Mouse (Mus musculus) neural tube, embryonic 15.5 days (tissue): ENCODE measurements around the gene Pheta1. TPM values are rescaled to one million over a fixed set of nuclear protein-coding genes. Genes with fewer than 3 reads are reported as not detected.

Experiments
- ATAC-seq: fragments of 200-750 bp; cut with Nextera tagmentation; 2 replicates; pipeline ENCODE4 v1.8.0; 2017; ENCODE audit warnings: mild to moderate bottlenecking, moderate TSS enrichment, moderate library complexity; ENCODE audit not compliant: low FRiP score
- H3K27ac ChIP-seq: fragments of 300-500 bp; sonication (generic); replicated peaks from 2 replicates; pipeline ENCODE4 v1.5.1; 2015; ENCODE audit warnings: mild to moderate bottlenecking, inconsistent platforms
- H3K27me3 ChIP-seq: fragments of 300-500 bp; sonication (generic); replicated peaks from 2 replicates; pipeline ENCODE4 v1.6.1; 2015; ENCODE audit warnings: inconsistent platforms
- H3K36me3 ChIP-seq: fragments of 300-500 bp; sonication (generic); 2 replicates; pipeline ENCODE4 v1.6.1; 2015; ENCODE audit warnings: inconsistent platforms
- H3K4me1 ChIP-seq: fragments of 300-500 bp; sonication (generic); 2 replicates; pipeline ENCODE4 v1.6.1; 2015; ENCODE audit warnings: inconsistent platforms
- H3K4me2 ChIP-seq: fragments of 300-500 bp; sonication (generic); 2 replicates; pipeline ENCODE4 v1.6.1; 2015; ENCODE audit warnings: inconsistent platforms, mild to moderate bottlenecking, moderate library complexity
- H3K4me3 ChIP-seq: fragments of 300-500 bp; sonication (generic); replicated peaks from 2 replicates; pipeline ENCODE4 v1.5.1; 2015; ENCODE audit warnings: mild to moderate bottlenecking, inconsistent platforms
- H3K9ac ChIP-seq: fragments of 300-500 bp; sonication (generic); replicated peaks from 2 replicates; pipeline ENCODE4 v1.6.1; 2015; ENCODE audit warnings: mild to moderate bottlenecking, inconsistent platforms
- H3K9me3 ChIP-seq: fragments of 300-500 bp; sonication (generic); replicated peaks from 2 replicates; pipeline ENCODE4 v1.6.1; 2016; ENCODE audit warnings: inconsistent platforms
- WGBS: fragments of 180-500 bp; shearing (Covaris S2); methylation state at CpG from one replicate; pipeline ENCODE4 v1.1.7; 2015; ENCODE audit warnings: mixed read lengths; 5-methylcytosine and 5-hydroxymethylcytosine counted together
- polyA plus RNA-seq: library from polyadenylated mRNA; unstranded; fragments of >200 nt; fragmentation: Nextera tagmentation; extraction: Ambion mirVana; gene quantifications from 2 replicates; pipeline ENCODE4 v1.2.1, GENCODE M21; 2015

The Pheta1 gene
- polyA plus RNA-seq, 1 experiment from 2014 or later: 34.7 TPM

DNA sequence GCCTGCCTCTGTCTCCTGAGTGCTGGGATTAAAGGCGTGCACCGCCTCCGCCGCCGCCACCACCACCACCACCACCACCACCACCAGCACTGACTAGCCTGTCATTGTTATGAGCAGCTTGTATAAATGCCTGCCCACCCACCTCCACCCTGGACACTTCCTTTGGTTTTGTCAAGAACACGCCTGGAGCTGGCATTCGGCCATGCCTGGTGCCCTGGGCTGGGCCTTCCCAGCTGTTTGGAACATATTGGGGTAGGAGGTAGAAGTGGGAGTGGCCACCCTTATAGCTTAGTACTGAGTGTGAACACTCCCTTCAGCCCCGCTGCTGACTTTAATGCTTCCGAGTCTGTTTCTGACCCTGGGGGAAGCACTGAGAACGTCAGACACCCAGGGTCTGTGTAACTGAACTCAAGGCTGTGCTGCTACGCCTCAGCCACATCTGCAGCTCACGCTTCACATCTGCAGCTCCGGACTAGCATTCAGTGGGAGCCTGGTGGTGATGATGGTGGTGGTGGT lies 22.8 kb downstream of the Pheta1 start:
- no peak overlapping the region for H3K27ac ChIP-seq
- H3K4me3 ChIP-seq: no peak overlapping the region
- H3K4me2 ChIP-seq: no peak overlapping the region
- no peak for ATAC-seq
- H3K9ac ChIP-seq: no peak overlapping the region
- peaks cover 15% of the 10 kb centered on the region for H3K36me3 ChIP-seq
- no peaks in the 10 kb centered on the region for H3K4me1 ChIP-seq
- 88% methylated on average over 13 of the region's 13 CpGs for WGBS
- H3K27me3 ChIP-seq: no peaks in the 10 kb centered on the region
- H3K9me3 ChIP-seq: no peaks in the 10 kb centered on the region

DNA sequence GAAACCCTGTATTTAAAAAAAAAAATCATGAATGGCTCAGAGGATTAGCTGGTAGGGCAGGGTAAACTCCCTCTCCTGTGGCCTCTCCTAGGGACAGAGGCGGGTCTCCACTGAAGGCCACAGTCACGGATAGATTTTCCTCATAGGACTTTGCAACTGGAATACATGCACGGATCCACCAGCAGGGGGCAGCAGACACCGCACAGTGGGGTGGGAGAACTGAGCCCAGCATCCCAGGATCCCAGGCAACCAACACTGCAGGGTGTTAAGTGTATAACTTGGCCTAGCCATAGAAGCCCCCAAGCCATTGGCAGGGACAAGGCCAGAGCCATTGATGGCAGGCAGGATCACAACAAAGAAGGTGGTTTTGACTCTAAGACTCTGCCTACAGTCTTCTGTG lies 23.4 kb downstream of the Pheta1 start:
- peaks cover 15% of the 10 kb centered on the region for H3K36me3 ChIP-seq

DNA sequence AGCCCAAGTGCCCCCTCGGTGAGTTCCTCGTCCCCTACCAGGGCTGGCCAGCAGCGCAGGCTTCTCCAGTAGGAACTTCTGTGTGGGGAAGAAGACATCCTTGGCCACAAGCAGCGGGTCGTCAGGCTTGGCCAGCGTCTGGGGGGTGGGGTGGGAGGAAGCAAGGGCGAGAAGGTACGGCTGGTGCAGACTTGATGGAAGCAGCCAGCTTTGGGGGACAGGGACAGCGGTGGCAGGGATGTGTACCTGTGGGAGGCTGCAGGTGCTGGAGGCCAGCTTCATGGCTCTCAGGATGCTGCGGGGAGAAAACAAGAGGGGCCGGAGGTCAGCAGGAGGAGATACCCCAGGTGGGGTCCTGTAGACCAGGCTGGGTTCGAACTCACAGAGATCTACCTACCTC lies 26.3 kb downstream of the Pheta1 start:
- H3K27me3 ChIP-seq: no peaks in the 10 kb centered on the region
- H3K9me3 ChIP-seq: no peaks in the 10 kb centered on the region
- WGBS: 91% methylated on average over 12 of the region's 12 CpGs
- no peak for ATAC-seq
- H3K4me1 ChIP-seq: 0 out of 2 replicates have a peak, but pooled peaks cover 3% of the 10 kb centered on the region
- no peak overlapping the region for H3K27ac ChIP-seq
- H3K36me3 ChIP-seq: peaks cover 8% of the 10 kb centered on the region; the same call in 1 of the 2 replicates
- H3K4me2 ChIP-seq: no peak overlapping the region
- no peak overlapping the region for H3K9ac ChIP-seq
- no peak overlapping the region for H3K4me3 ChIP-seq

More for the DNA sequence above, 23.4 kb downstream of the Pheta1 start:
- Histone ChIP-seq H3K27ac (no peak overlapping the region), H3K4me3 (no peak overlapping the region), H3K9me3 (no peaks in the 10 kb centered on the region), H3K9ac (no peak overlapping the region), H3K4me1 (no peaks in the 10 kb centered on the region), H3K4me2 (no peak overlapping the region), H3K27me3 (no peaks in the 10 kb centered on the region)
- peak; percentile 42; the same call in 1 of the 2 replicates for ATAC-seq
- 10% methylated on average over 4 of the region's 4 CpGs for WGBS

DNA sequence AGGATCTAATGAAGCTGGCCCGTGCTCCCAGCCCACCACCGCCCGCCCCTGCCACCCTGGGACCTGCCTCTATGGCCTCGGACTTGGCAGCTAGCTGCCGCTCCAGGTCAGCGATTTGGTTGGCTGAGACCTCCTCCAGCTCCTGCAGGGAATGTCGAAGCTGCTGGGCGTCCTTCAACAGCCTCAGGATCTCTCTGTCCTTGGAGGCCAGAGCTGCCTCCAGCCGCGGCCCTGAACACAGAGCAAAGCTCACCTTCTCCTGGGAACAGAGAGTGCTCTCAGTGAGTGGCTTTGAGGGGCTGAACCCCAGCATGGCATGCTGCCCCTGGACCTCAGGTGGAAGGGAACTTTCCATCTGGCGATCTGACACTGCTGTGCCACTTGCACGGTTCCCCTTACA lies 28.1 kb downstream of the Pheta1 start:
- no peak overlapping the region for H3K4me2 ChIP-seq
- WGBS: 84% methylated on average over 12 of the region's 12 CpGs

DNA sequence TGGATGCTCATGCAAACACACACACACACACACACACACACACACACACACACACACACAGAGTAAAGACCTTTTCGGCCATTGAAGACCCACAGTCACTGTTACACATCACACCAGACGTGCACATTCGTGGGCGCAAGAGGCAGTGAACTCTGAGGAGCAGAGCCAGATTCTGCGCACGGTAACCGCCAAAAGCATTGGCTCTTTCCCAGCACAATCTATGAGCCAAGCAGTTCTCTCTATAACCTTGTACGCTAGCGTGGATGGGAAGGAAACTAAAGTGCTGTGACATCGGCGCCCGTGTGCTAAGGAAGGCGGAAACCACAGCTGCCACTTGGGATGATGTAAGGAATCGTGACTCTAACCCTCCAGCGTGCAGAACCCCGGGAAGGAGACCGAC lies 29.9 kb downstream of the Pheta1 start:
- Histone ChIP-seq H3K36me3 (peaks cover 8% of the 10 kb centered on the region; the same call in 1 of the 2 replicates), H3K4me2 (no peak overlapping the region), H3K27ac (no peak overlapping the region), H3K4me1 (0 out of 2 replicates have a peak, but pooled peaks cover 3% of the 10 kb centered on the region), H3K9me3 (no peaks in the 10 kb centered on the region), H3K4me3 (no peak overlapping the region), H3K9ac (no peak overlapping the region), H3K27me3 (no peaks in the 10 kb centered on the region)
- ATAC-seq: no peak
- WGBS: 68% methylated on average over 17 of the region's 17 CpGs

More for the DNA sequence above, 28.1 kb downstream of the Pheta1 start:
- Histone ChIP-seq H3K36me3 (peaks cover 8% of the 10 kb centered on the region; the same call in 1 of the 2 replicates), H3K4me3 (no peak overlapping the region), H3K9me3 (no peaks in the 10 kb centered on the region), H3K9ac (no peak overlapping the region), H3K27ac (no peak overlapping the region), H3K27me3 (no peaks in the 10 kb centered on the region), H3K4me1 (0 out of 2 replicates have a peak, but pooled peaks cover 3% of the 10 kb centered on the region)
- no peak for ATAC-seq

DNA sequence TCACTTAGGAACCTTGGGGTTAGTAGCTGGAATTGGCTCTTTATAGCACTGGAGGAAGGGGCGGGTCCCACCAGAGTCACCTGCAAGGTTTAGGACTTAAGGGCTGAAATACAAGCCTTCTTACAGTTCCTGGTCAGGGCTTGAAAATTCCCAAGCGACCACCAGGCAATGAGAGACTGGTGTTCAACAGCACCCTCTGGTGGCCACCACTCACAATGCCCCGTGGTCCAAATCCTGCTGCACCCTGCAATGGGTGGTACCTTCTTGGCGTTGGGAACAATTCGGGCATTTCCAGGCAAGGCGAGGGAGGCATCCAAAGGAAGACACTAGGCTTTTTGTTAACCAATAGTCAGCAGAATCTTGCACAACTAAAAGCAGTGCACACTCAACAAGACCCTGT lies 30.4 kb downstream of the Pheta1 start:
- WGBS: 59% methylated on average over 6 of the region's 6 CpGs
- no peak overlapping the region for H3K4me3 ChIP-seq
- no peak overlapping the region for H3K4me2 ChIP-seq
- 0 out of 2 replicates have a peak, but pooled peaks cover 3% of the 10 kb centered on the region for H3K4me1 ChIP-seq
- H3K27ac ChIP-seq: no peak overlapping the region
- H3K9ac ChIP-seq: no peak overlapping the region
- H3K9me3 ChIP-seq: no peaks in the 10 kb centered on the region
- H3K36me3 ChIP-seq: peaks cover 8% of the 10 kb centered on the region; the same call in 1 of the 2 replicates
- no peaks in the 10 kb centered on the region for H3K27me3 ChIP-seq
- ATAC-seq: no peak

DNA sequence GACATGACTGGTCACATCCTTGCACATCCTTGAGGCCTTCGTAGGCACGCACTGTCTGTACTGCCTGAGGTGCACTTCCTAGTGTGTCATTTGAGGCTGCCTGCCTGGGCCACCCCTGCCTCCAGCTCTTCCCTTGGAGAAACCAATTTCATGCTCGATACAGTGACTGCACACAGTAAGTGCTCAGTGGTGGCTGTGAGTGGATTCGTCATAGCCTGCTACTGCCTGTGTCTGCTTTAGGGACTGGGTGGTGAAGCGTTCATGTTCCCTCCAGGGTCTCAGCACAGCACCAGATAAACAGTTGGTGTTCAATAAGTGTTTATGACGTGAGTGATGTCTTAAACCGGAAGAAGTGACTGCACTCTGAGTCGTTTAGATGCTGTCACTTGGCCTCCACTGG lies 34.6 kb downstream of the Pheta1 start:
- 0 out of 2 replicates have a peak, but pooled peaks cover 9% of the 10 kb centered on the region for H3K36me3 ChIP-seq
- no peak overlapping the region for H3K27ac ChIP-seq
- H3K4me3 ChIP-seq: no peak overlapping the region
- H3K4me2 ChIP-seq: no peak overlapping the region
- 64% methylated on average over 8 of the region's 8 CpGs for WGBS
- no peaks in the 10 kb centered on the region for H3K4me1 ChIP-seq
- no peaks in the 10 kb centered on the region for H3K27me3 ChIP-seq
- H3K9me3 ChIP-seq: no peaks in the 10 kb centered on the region
- H3K9ac ChIP-seq: no peak overlapping the region
- ATAC-seq: 0 out of 2 replicates have a peak, but pooled peaks have one; percentile 44

DNA sequence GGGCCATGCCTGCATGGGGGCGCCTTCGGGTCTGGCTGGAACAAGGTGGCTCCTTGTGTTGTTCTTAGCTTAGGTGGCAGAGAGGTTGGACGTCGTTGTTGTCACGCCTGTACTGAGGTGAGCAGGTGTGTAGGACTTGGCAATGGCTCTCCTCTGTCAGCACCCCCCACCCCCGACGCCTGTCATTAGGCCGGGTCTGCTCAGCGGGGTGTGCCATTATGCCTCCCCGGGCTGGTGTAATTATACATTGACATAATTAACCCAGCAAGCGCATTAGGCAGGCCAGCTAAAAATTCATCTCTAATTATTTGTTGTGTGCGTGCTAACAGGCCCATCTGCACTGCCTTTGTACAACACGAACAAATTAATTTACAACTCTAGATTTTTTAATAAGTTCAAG lies 40.6 kb downstream of the Pheta1 start:
- 26% methylated on average over 13 of the region's 13 CpGs for WGBS
- 0 out of 2 replicates have a peak overlapping the region, but pooled peaks have one; percentile 11 for H3K27ac ChIP-seq
- 0 out of 2 replicates have a peak, but pooled peaks cover 9% of the 10 kb centered on the region for H3K36me3 ChIP-seq
- no peak overlapping the region for H3K4me2 ChIP-seq
- H3K27me3 ChIP-seq: no peaks in the 10 kb centered on the region
- H3K4me1 ChIP-seq: peaks cover 14% of the 10 kb centered on the region
- H3K4me3 ChIP-seq: no peak overlapping the region
- H3K9me3 ChIP-seq: no peaks in the 10 kb centered on the region
- peak; percentile 45 for ATAC-seq
- H3K9ac ChIP-seq: no peak overlapping the region

DNA sequence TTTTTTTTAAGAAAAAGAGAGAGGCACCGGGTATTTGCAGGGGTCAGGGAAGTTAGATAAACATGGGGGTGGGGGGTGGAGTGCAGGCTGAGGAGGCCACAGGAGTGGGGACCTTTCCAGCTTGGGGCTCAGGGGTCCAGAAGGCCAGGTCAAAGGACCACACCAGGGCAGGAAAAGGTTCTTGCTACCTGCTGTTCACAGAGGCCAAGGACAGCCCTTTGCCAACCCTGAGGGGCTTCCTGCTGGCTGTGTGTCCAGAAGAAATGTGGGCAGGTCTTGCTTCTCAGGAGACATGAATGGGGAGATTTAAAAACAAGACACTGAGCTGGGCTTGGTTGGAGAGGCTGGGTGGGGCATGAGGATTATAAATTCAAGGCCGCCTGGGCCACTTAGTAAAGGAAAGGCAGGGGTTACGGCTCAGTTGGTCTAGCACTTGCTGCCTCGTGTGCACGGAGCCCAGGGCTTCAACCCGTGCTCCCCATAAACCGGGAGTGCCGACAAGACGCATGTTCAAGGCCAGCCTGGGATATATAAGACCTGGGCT lies 41.1 kb downstream of the Pheta1 start:
- no peak overlapping the region for H3K4me3 ChIP-seq
- H3K27ac ChIP-seq: 0 out of 2 replicates have a peak overlapping the region, but pooled peaks have one; percentile 18
- H3K4me1 ChIP-seq: peaks cover 18% of the 10 kb centered on the region
- no peak overlapping the region for H3K9ac ChIP-seq
- H3K4me2 ChIP-seq: no peak overlapping the region
- no peaks in the 10 kb centered on the region for H3K9me3 ChIP-seq
- 0 out of 2 replicates have a peak, but pooled peaks cover 9% of the 10 kb centered on the region for H3K36me3 ChIP-seq
- WGBS: 36% methylated on average over 9 of the region's 9 CpGs
- no peak for ATAC-seq
- H3K27me3 ChIP-seq: no peaks in the 10 kb centered on the region

DNA sequence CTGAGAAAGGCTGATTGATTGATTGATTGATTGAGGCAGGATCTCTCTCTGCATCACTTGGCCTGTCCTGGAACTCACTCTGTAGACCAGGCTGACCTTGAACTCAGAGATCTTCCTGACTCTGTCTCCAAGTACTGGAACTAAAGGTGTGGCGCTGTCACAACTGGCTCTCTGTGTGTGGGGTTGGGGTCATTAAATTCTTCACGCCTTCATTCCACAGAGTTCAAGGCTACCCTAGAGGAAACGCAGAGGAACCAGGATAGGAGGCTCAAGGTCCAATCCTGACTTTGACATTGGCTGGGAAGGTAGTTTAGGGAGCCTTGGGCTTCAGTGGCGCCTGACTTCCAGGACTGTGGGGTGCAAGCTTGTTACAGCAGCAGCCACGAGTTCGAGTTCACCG lies 42.1 kb downstream of the Pheta1 start:
- Histone ChIP-seq H3K4me3 (no peak overlapping the region), H3K9me3 (no peaks in the 10 kb centered on the region), H3K27me3 (no peaks in the 10 kb centered on the region), H3K9ac (no peak overlapping the region), H3K4me2 (no peak overlapping the region), H3K4me1 (peaks cover 28% of the 10 kb centered on the region), H3K36me3 (0 out of 2 replicates have a peak, but pooled peaks cover 9% of the 10 kb centered on the region), H3K27ac (no peak overlapping the region)
- ATAC-seq: no peak
- 94% methylated on average over 7 of the region's 7 CpGs for WGBS

DNA sequence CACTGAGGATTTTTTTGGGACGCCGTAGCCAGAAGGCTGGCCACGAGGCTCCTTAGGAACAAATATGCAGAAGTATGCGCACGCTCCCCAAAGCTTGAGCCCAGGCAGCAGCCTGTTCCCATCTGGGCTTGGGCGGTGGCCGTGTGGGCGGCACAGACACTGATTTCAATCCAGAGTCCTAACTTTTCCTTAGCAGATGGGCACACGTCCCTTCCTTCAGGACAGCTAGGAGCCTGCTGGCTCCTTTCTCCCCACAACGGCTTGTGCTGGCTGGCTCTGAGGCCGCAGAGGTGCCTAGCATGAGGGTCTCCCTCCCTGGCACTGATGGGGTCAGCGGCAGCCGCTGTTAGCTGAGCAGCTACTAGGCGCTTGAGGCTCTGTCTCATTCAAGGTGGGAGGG lies 43.5 kb downstream of the Pheta1 start:
- H3K4me2 ChIP-seq: no peak overlapping the region
- 86% methylated on average over 14 of the region's 14 CpGs for WGBS
- H3K9ac ChIP-seq: no peak overlapping the region
- no peaks in the 10 kb centered on the region for H3K27me3 ChIP-seq
- H3K4me1 ChIP-seq: peaks cover 34% of the 10 kb centered on the region
- H3K9me3 ChIP-seq: no peaks in the 10 kb centered on the region
- no peak overlapping the region for H3K27ac ChIP-seq
- H3K4me3 ChIP-seq: no peak overlapping the region
- 0 out of 2 replicates have a peak, but pooled peaks cover 1% of the 10 kb centered on the region for H3K36me3 ChIP-seq
- no peak for ATAC-seq

DNA sequence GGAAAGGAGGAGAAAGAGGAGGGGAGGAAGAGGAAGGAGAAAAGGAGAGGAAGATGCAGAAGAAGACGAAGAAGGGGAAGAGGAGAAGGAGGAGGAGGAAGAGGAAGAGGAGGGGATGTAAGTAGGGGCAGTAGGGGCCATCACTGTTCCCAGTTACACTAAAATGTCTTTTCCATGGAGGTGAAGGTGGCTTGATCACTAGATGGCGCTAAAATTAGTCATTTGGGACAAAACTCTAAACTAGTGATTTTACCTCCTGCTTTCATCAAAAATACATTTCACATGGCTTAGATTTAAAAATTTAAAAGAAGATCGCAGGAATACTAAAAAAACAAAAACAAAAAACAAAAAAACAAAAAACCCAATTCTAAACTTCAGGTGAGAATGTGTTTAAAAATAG lies 44.8 kb downstream of the Pheta1 start:
- ATAC-seq: no peak
- Histone ChIP-seq H3K36me3 (no peaks in the 10 kb centered on the region), H3K4me2 (no peak overlapping the region), H3K4me1 (peaks cover 34% of the 10 kb centered on the region), H3K9me3 (no peaks in the 10 kb centered on the region), H3K4me3 (no peak overlapping the region), H3K27ac (no peak overlapping the region), H3K9ac (no peak overlapping the region), H3K27me3 (no peaks in the 10 kb centered on the region)
- 49% methylated on average over 3 of the region's 3 CpGs for WGBS
